Mouse (Mus musculus): Measurements from ENCODE around the gene Sqstm1. TPM values are rescaled to one million over a fixed set of nuclear protein-coding genes. Genes with fewer than 3 reads are reported as not detected.

The Sqstm1 gene
- total and polyA plus RNA-seq, 3 experiments, result 202 to 579 (median 456) TPM

DNA sequence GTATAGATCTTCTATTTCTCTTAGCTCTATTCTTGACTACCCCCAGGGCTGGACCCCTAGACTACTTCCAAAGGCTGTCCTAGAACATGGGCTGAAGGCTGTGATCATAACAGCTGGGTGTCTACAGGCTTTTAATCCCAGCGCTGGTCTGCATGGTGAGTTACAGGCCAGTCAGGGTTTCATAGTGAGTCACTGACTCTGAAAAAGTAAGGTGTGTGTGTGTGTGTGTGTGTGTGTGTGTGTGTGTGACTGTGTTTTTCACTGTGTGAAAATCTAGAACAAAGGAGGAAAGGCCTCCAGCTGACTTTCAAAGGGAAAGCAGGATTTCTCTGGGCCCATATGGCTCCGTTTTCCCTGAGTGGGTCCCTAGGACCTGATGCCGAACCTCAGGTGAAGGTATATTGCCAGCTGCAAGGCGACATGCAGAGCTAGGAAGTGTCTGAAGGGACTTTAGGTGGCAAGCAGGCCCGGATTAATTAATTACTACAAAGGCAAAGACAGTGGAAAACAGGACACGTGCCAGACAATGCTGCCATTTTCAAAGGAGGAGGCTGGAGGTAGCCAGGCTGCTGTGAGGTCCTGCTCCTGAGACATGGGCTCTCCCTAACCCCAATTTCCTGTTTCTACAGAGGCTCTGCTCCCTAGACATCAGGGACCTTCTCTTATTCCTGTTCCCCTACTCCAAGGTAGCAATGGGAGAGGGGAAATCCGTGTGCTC, 12.1 kb upstream of the Sqstm1 start:
- dilution Hi-C loops (cut with MboI; ENCODE audit: extremely low pct_ligation_motif_present, extremely low pct_unique_long_range_greater_than_20kb, low sequenced_read_pairs) (no loop called here), in situ Hi-C loops (cut with MboI; ENCODE audit: low pct_ligation_motif_present, low pct_unique_long_range_greater_than_20kb, low sequenced_read_pairs) (loop anchor here (10.0 kb wide), 2 partner anchors 142 to 238 kb away; no protein-coding TSS in a partner anchor)
- peaks cover 17 to 56% of the 10 kb centered on the region in 2 experiments for H3K4me1 ChIP-seq (ENCODE audit: control insufficient read depth in 1 of 2, insufficient read depth in 2 of 2)
- H3K9ac ChIP-seq (ENCODE audit: insufficient read depth, low read depth), result peak overlapping the region; percentile 24
- DNase-seq (ENCODE audit: extremely low read depth), result peak; percentile 52
- no peaks in the 10 kb centered on the region for H3K9me3 ChIP-seq (replicated peaks; ENCODE audit: low read length)
- peaks cover 0 to 15% of the 10 kb centered on the region in 2 experiments for H3K36me3 ChIP-seq (replicated peaks in 1 of 2; ENCODE audit: control insufficient read depth in 1 of 2, insufficient read depth in 1 of 2, low read length in 1 of 2)
- H3K27me3 ChIP-seq (replicated peaks), result no peaks in the 10 kb centered on the region
- TF ChIP-seq BHLHE40 (IDR thresholded peaks at IDR 0.05; ENCODE audit: low read depth, low read length) (peak; percentile 44), ZC3H11A (IDR thresholded peaks at IDR 0.05; ENCODE audit: low read depth, low read length) (no peak), PAX5 (IDR thresholded peaks at IDR 0.05; ENCODE audit: low read length) (no peak), EP300 (IDR thresholded peaks at IDR 0.05; ENCODE audit: low read length) (peak; percentile 78), UBTF (IDR thresholded peaks at IDR 0.05; ENCODE audit: low read depth, low read length) (no peak), CHD1 (IDR thresholded peaks at IDR 0.05; ENCODE audit: low read depth, low read length) (no peak), USF2 (conservative IDR thresholded peaks at IDR 0.05; ENCODE audit: low read depth, low read length) (no peak), RAD21 (IDR thresholded peaks at IDR 0.05; ENCODE audit: low read depth, low read length) (no peak), IRF4 (IDR thresholded peaks at IDR 0.05; ENCODE audit: low read depth, low read length) (peak; percentile 95), SIN3A (IDR thresholded peaks at IDR 0.05; ENCODE audit: low read length) (peak; percentile 79), TBP (conservative IDR thresholded peaks at IDR 0.05; ENCODE audit: low read depth, low read length) (0 out of 2 replicates have a peak, but pooled peaks have one; percentile 7), MAZ (IDR thresholded peaks at IDR 0.05; ENCODE audit: low read depth, low read length) (no peak), JUN (IDR thresholded peaks at IDR 0.05; ENCODE audit: insufficient read depth, low read depth, low read length) (peak; percentile 37; the same call in 1 of the 2 replicates), MAX (IDR thresholded peaks at IDR 0.05; ENCODE audit: low read length) (no peak), CTCF (conservative IDR thresholded peaks at IDR 0.05 in 1 of 2, IDR thresholded peaks at IDR 0.05 in 1 of 2; ENCODE audit: low read depth in 2 of 2, low read length in 2 of 2) (no peak), MAFK (IDR thresholded peaks at IDR 0.05; ENCODE audit: insufficient replicate concordance, low read length) (0 out of 2 replicates have a peak, but pooled peaks have one; percentile 20), MXI1 (IDR thresholded peaks at IDR 0.05; ENCODE audit: low read depth, low read length) (peak; percentile 55; the same call in 1 of the 2 replicates), CHD2 (IDR thresholded peaks at IDR 0.05; ENCODE audit: low read length) (no peak), GABPA (IDR thresholded peaks at IDR 0.05; ENCODE audit: insufficient replicate concordance, low read depth, low read length) (no peak), MEF2A (IDR thresholded peaks at IDR 0.05; ENCODE audit: borderline replicate concordance, low read depth, low read length) (peak; percentile 88), NRF1 (IDR thresholded peaks at IDR 0.05; ENCODE audit: low read depth, low read length) (no peak), ZMIZ1 (IDR thresholded peaks at IDR 0.05; ENCODE audit: low read depth, low read length) (no peak), HCFC1 (IDR thresholded peaks at IDR 0.05; ENCODE audit: low read depth, low read length) (peak; percentile 32; the same call in 1 of the 2 replicates), SMC3 (IDR thresholded peaks at IDR 0.05; ENCODE audit: low read depth, low read length) (no peak), ZKSCAN1 (IDR thresholded peaks at IDR 0.05; ENCODE audit: borderline replicate concordance, low read depth, low read length) (no peak), NELFE (IDR thresholded peaks at IDR 0.05; ENCODE audit: low read depth, low read length) (no peak), KAT2A (IDR thresholded peaks at IDR 0.05; ENCODE audit: insufficient replicate concordance, low read length) (no peak), ETS1 (conservative IDR thresholded peaks at IDR 0.05; ENCODE audit: low read depth, low read length) (peak; percentile 78), POLR2AphosphoS2 (IDR thresholded peaks at IDR 0.05; ENCODE audit: low read depth, low read length) (no peak), MYC (IDR thresholded peaks at IDR 0.05; ENCODE audit: low read depth, low read length) (no peak), ELF1 (IDR thresholded peaks at IDR 0.05; ENCODE audit: low read depth, low read length) (0 out of 2 replicates have a peak, but pooled peaks have one; percentile 45), POLR2A (IDR thresholded peaks at IDR 0.05; ENCODE audit: low read depth, low read length) (no peak), TCF12 (IDR thresholded peaks at IDR 0.05; ENCODE audit: low read depth, low read length) (peak; percentile 50; the same call in 1 of the 2 replicates), JUND (conservative IDR thresholded peaks at IDR 0.05; ENCODE audit: low read depth, low read length) (0 out of 2 replicates have a peak, but pooled peaks have one; percentile 6), E2F4 (IDR thresholded peaks at IDR 0.05; ENCODE audit: insufficient replicate concordance, low read depth, low read length) (no peak), RCOR1 (conservative IDR thresholded peaks at IDR 0.05; ENCODE audit: low read depth, low read length) (no peak), ZNF384 (IDR thresholded peaks at IDR 0.05; ENCODE audit: low read depth, low read length) (peak; percentile 61; the same call in 1 of the 2 replicates), USF1 (IDR thresholded peaks at IDR 0.05; ENCODE audit: low read depth, low read length) (no peak)
- peak overlapping the region; percentile 12; the same call in 1 of the 2 replicates for H3K27ac ChIP-seq (ENCODE audit: insufficient read depth, low read depth)
- H3K4me3 ChIP-seq (replicated peaks in 1 of 3; ENCODE audit: low read depth in 2 of 3, low read length in 2 of 3, poor library complexity in 1 of 3), result peak overlapping the region in 2 of 3 experiments; percentile 5 to 88
- H3K4me2 ChIP-seq (ENCODE audit: insufficient read depth, low read depth, poor library complexity, severe bottlenecking), result peak overlapping the region; percentile 76
- H3K79me2 ChIP-seq (replicated peaks; ENCODE audit: control insufficient read depth, extremely low read depth, insufficient read depth, poor library complexity, severe bottlenecking), result no peaks in the 10 kb centered on the region; the same call in 1 of the 2 replicates
